Mouse (Mus musculus): ENCODE results near the gene Mef2d. TPM values are rescaled to one million over a fixed set of nuclear protein-coding genes. Genes with fewer than 3 reads are reported as not detected.
A peak's percentile ranks its signal among the peaks of the same experiment; 100 is the strongest.

The Mef2d gene
- polyA plus RNA-seq, 1 experiment from 2014 or later, result 18.1 TPM

DNA sequence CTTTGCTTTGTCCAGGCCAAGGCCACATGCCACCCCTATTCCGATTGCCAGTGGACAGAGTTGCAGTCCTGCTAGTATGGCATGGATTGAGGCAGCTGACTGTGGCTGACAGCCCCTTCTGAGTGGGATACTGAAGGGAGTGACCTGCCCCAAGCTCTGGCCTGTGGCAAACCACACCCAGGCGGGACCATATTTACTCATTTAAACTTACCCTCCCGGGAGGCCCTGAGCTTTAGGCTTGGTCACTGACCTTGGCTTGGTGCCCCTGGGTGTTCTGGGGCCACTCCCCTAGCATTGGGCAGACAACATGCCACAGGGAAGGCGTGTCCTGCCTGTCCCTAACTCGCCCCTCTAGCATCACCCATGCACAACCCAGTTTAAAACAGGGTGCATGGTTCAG is 3.8 kb downstream of the Mef2d start:
- no peak overlapping the region for H3K9ac ChIP-seq (ENCODE audit: low read length)
- H3K9me3 ChIP-seq (ENCODE audit: control insufficient read depth, low read length), result no peaks in the 10 kb centered on the region
- no peaks in the 10 kb centered on the region for H3K36me3 ChIP-seq (ENCODE audit: control insufficient read depth, insufficient read depth, low read length)
- H3K4me2 ChIP-seq (ENCODE audit: low read depth), result peak overlapping the region; percentile 96
- H3K27ac ChIP-seq (ENCODE audit: low read depth, low read length), result 0 out of 2 replicates have a peak overlapping the region, but pooled peaks have one; percentile 35
- H3K4me1 ChIP-seq (ENCODE audit: control insufficient read depth, insufficient read depth, low read length), result peaks cover 55% of the 10 kb centered on the region
- H3K4me3 ChIP-seq (ENCODE audit: low read depth, low read length), result no peak overlapping the region
- DNase-seq (ENCODE audit: low spot score) (no peak), ATAC-seq (ENCODE audit: insufficient read depth, low FRiP score, low TSS enrichment) (no peak)
- peaks cover 2% of the 10 kb centered on the region; the same call in 1 of the 2 replicates for H3K27me3 ChIP-seq (ENCODE audit: control insufficient read depth, insufficient read depth, low read length)
- 71% methylated on average over 5 of the region's 5 CpGs for WGBS

DNA sequence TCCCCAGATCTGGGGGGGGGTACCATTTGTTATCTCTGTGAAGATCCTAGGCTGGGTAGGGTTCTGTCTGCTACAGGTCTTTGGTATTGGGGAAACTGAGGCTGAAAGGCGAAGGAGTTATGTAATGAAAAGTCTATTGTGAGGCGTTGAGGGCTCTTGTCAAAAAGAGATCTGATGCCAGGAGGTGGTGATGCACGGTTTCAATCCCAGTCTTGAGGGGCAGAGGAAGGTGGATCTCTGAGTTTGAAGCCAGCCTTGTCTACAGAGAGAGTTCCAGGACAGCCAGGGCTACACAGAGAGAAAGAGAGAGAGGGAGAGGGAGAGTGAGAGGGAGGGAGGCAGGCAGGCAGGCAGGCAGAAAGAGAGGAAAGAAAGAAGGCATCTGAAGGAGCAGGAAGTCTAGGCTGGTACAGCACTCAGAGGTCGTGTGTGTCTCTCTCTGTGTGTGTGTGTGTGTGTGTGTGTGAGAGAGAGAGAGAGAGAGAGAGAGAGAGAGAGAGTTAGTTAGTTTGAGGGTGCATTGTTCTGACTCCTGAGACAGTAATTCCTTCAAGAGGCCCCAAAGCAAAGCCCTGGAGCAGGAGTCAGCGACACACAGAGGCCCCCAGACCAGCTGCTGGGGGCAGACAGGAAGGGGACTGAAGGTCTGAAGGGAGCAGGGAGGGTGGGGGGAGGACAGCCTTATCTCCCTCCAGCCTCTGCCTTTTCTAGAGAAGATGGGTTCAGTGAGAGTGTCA is 4.4 kb downstream of the Mef2d start:
- WGBS, result 44% methylated on average over 5 of the region's 5 CpGs
- no peak overlapping the region for H3K4me2 ChIP-seq (ENCODE audit: low read depth)
- no peak for ATAC-seq (ENCODE audit: insufficient read depth, low FRiP score, low TSS enrichment)

DNA sequence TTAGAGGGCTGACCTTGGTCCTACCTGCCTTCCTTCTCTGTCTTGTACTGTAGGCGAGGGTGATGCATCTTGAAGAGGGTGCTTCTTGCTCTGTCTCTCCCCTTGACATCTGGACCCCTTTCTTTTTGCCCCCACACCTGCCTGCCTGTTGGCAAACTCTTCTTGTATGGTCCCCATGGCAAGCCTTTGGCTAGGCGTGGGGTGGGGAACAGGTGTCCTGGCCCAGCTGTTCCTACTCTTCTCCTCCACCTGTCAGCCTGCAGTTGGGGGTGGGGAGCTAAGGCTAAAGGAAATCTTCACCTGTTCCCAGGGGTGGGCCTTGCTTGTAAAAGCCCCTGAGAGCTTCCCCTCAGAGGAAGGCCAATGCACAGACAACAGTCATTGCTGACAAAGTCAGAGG is 5.3 kb downstream of the Mef2d start:
- H3K36me3 ChIP-seq (ENCODE audit: control insufficient read depth, insufficient read depth, low read length), result no peaks in the 10 kb centered on the region
- H3K4me3 ChIP-seq (ENCODE audit: low read depth, low read length), result no peak overlapping the region
- H3K4me1 ChIP-seq (ENCODE audit: control insufficient read depth, insufficient read depth, low read length), result peaks cover 70% of the 10 kb centered on the region
- no peak overlapping the region for H3K4me2 ChIP-seq (ENCODE audit: low read depth)
- H3K9me3 ChIP-seq (ENCODE audit: control insufficient read depth, low read length), result no peaks in the 10 kb centered on the region
- WGBS, result 65% methylated on average over 2 of the region's 2 CpGs
- DNase-seq (ENCODE audit: low spot score) (no peak), ATAC-seq (ENCODE audit: insufficient read depth, low FRiP score, low TSS enrichment) (no peak)
- no peak overlapping the region for H3K9ac ChIP-seq (ENCODE audit: low read length)
- no peaks in the 10 kb centered on the region for H3K27me3 ChIP-seq (ENCODE audit: control insufficient read depth, insufficient read depth, low read length)
- H3K27ac ChIP-seq (ENCODE audit: low read depth, low read length), result no peak overlapping the region

More for the DNA sequence above, 4.4 kb downstream of the Mef2d start:
- Histone ChIP-seq H3K9ac (ENCODE audit: low read length) (peak overlapping the region; percentile 22; the same call in 1 of the 2 replicates), H3K9me3 (ENCODE audit: control insufficient read depth, low read length) (no peaks in the 10 kb centered on the region), H3K27ac (ENCODE audit: low read depth, low read length) (no peak overlapping the region), H3K4me3 (ENCODE audit: low read depth, low read length) (no peak overlapping the region), H3K27me3 (ENCODE audit: control insufficient read depth, insufficient read depth, low read length) (no peaks in the 10 kb centered on the region), H3K36me3 (ENCODE audit: control insufficient read depth, insufficient read depth, low read length) (no peaks in the 10 kb centered on the region), H3K4me1 (ENCODE audit: control insufficient read depth, insufficient read depth, low read length) (peaks cover 61% of the 10 kb centered on the region)
- DNase-seq (ENCODE audit: low spot score), result no peak

- peaks cover 70% of the 10 kb centered on the region for H3K4me1 ChIP-seq (ENCODE audit: control insufficient read depth, insufficient read depth, low read length)
- H3K27ac ChIP-seq (ENCODE audit: low read depth, low read length), result no peak overlapping the region
- 91% methylated on average over 1 of the region's 1 CpGs for WGBS
Measured at GRCm38 (mm10) chr3:88147866-88148265, 5.7 kb downstream of the Mef2d start.

GRCm38 (mm10) chr3:88148354-88148753 is 6.2 kb downstream of the Mef2d start:
- Histone ChIP-seq H3K27me3 (ENCODE audit: control insufficient read depth, insufficient read depth, low read length) (no peaks in the 10 kb centered on the region), H3K9me3 (ENCODE audit: control insufficient read depth, low read length) (no peaks in the 10 kb centered on the region), H3K27ac (ENCODE audit: low read depth, low read length) (no peak overlapping the region), H3K36me3 (ENCODE audit: control insufficient read depth, insufficient read depth, low read length) (no peaks in the 10 kb centered on the region), H3K4me1 (ENCODE audit: control insufficient read depth, insufficient read depth, low read length) (peaks cover 70% of the 10 kb centered on the region), H3K4me3 (ENCODE audit: low read depth, low read length) (no peak overlapping the region), H3K4me2 (ENCODE audit: low read depth) (no peak overlapping the region), H3K9ac (ENCODE audit: low read length) (no peak overlapping the region)
- no peak for DNase-seq (ENCODE audit: low spot score)
- 91% methylated on average over 5 of the region's 5 CpGs for WGBS
- ATAC-seq (ENCODE audit: insufficient read depth, low FRiP score, low TSS enrichment), result no peak

More at GRCm38 (mm10) chr3:88147866-88148265, 5.7 kb downstream of the Mef2d start:
- H3K36me3 ChIP-seq (ENCODE audit: control insufficient read depth, insufficient read depth, low read length), result no peaks in the 10 kb centered on the region
- ATAC-seq (ENCODE audit: insufficient read depth, low FRiP score, low TSS enrichment) (no peak), DNase-seq (ENCODE audit: low spot score) (no peak)
- H3K27me3 ChIP-seq (ENCODE audit: control insufficient read depth, insufficient read depth, low read length), result no peaks in the 10 kb centered on the region
- no peak overlapping the region for H3K4me3 ChIP-seq (ENCODE audit: low read depth, low read length)
- H3K9ac ChIP-seq (ENCODE audit: low read length), result no peak overlapping the region
- H3K9me3 ChIP-seq (ENCODE audit: control insufficient read depth, low read length), result no peaks in the 10 kb centered on the region
- H3K4me2 ChIP-seq (ENCODE audit: low read depth), result no peak overlapping the region

DNA sequence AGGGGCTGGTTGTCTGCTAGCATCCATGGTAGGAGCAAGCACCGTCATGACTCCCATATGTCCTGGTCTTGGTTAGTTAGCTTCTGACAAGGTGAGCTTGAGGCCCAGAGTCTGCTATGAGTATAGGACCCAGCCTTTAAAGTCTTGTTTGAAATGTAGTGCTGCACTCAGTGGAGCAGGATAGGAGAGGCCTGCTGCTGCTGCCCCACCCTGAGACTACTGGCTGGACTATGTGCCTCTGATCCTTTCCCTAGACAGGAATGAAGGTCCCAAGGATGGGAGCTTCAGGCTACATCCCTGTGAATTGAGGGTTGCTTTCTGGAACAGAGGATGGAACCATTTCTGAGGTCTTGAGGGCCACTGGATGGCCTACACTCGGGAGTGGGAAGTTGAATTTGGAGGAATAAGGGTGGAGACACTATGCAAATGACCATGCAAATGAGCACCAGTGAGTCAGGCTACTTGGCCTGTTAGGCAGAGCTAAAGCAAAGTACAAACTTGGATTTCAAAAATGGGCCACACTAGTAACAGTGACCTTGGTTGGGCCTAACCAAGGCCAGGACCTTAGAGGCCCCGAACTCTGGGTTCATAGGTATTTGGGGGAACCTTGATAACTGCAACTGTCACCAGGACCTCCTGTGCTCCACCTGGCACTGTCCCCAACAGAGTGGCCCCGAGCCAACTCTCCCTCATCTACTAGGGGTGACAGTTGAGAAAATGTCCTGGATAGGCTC is 6.8 kb downstream of the Mef2d start:
- H3K9me3 ChIP-seq (ENCODE audit: control insufficient read depth, low read length), result no peaks in the 10 kb centered on the region
- no peaks in the 10 kb centered on the region for H3K27me3 ChIP-seq (ENCODE audit: control insufficient read depth, insufficient read depth, low read length)
- no peak for ATAC-seq (ENCODE audit: insufficient read depth, low FRiP score, low TSS enrichment)
- no peak for DNase-seq (ENCODE audit: low spot score)
- no peak overlapping the region for H3K4me2 ChIP-seq (ENCODE audit: low read depth)
- no peak overlapping the region for H3K27ac ChIP-seq (ENCODE audit: low read depth, low read length)
- peak overlapping the region; percentile 29; the same call in 1 of the 2 replicates for H3K9ac ChIP-seq (ENCODE audit: low read length)
- H3K36me3 ChIP-seq (ENCODE audit: control insufficient read depth, insufficient read depth, low read length), result no peaks in the 10 kb centered on the region
- 69% methylated on average over 4 of the region's 4 CpGs for WGBS
- H3K4me1 ChIP-seq (ENCODE audit: control insufficient read depth, insufficient read depth, low read length), result peaks cover 65% of the 10 kb centered on the region
- no peak overlapping the region for H3K4me3 ChIP-seq (ENCODE audit: low read depth, low read length)

DNA sequence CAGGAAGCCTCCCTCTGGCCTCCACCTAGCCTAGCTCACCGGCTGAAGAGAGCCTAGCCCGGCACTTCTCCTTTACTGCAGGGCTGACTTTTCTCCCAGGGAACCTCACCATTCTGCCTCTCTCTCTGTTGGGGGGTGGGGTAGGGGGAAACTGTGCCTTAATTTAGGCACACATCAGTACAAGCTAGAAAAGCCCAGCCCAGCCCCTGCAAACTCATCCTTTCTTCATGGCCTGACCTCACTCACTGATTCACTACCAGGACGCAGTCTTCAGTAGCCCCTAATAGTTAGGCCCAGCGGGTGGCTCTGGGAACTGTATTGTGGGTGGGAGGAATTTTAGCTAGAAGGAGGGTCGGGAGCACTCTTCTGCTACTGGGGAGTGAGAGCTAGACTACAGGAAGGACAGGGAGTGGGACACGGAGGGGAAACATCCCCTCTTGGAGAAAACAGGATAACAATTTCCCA is 7.4 kb downstream of the Mef2d start:
- ATAC-seq (ENCODE audit: insufficient read depth, low FRiP score, low TSS enrichment) (no peak), DNase-seq (ENCODE audit: low spot score) (no peak)
- Histone ChIP-seq H3K36me3 (ENCODE audit: control insufficient read depth, insufficient read depth, low read length) (no peaks in the 10 kb centered on the region), H3K27me3 (ENCODE audit: control insufficient read depth, insufficient read depth, low read length) (no peaks in the 10 kb centered on the region), H3K4me2 (ENCODE audit: low read depth) (no peak overlapping the region), H3K27ac (ENCODE audit: low read depth, low read length) (no peak overlapping the region), H3K9me3 (ENCODE audit: control insufficient read depth, low read length) (no peaks in the 10 kb centered on the region), H3K9ac (ENCODE audit: low read length) (peak overlapping the region; percentile 29; the same call in 1 of the 2 replicates), H3K4me1 (ENCODE audit: control insufficient read depth, insufficient read depth, low read length) (peaks cover 59% of the 10 kb centered on the region), H3K4me3 (ENCODE audit: low read depth, low read length) (no peak overlapping the region)
- 9% methylated on average over 6 of the region's 6 CpGs for WGBS

- H3K4me2 ChIP-seq (ENCODE audit: low read depth), result peak overlapping the region; percentile 2; the same call in 1 of the 2 replicates
- DNase-seq (ENCODE audit: low spot score) (peak; percentile 48), ATAC-seq (ENCODE audit: insufficient read depth, low FRiP score, low TSS enrichment) (peak; percentile 29; the same call in 1 of the 2 replicates)
- H3K4me3 ChIP-seq (ENCODE audit: low read depth, low read length), result no peak overlapping the region
- H3K36me3 ChIP-seq (ENCODE audit: control insufficient read depth, insufficient read depth, low read length), result no peaks in the 10 kb centered on the region
- peak overlapping the region; percentile 3; the same call in 1 of the 2 replicates for H3K9ac ChIP-seq (ENCODE audit: low read length)
- H3K4me1 ChIP-seq (ENCODE audit: control insufficient read depth, insufficient read depth, low read length), result peaks cover 51% of the 10 kb centered on the region
- H3K27ac ChIP-seq (ENCODE audit: low read depth, low read length), result peak overlapping the region; percentile 44
- no peaks in the 10 kb centered on the region for H3K27me3 ChIP-seq (ENCODE audit: control insufficient read depth, insufficient read depth, low read length)
- H3K9me3 ChIP-seq (ENCODE audit: control insufficient read depth, low read length), result no peaks in the 10 kb centered on the region
- 15% methylated on average over 14 of the region's 14 CpGs for WGBS
Measured at GRCm38 (mm10) chr3:88150061-88150998, 8.2 kb downstream of the Mef2d start.
